Mouse (Mus musculus) MEL (cell line): Measurements from ENCODE around the gene Rpl24.

Source experiments
- CHD2 ChIP-seq: IDR thresholded peaks from 2 replicates; pipeline ENCODE4 v1.6.1; 2011; ENCODE audit warnings: low read length, improper control_type of control experiment
- CTCF ChIP-seq, 3 experiments: IDR thresholded peaks in 2 of 3; conservative IDR thresholded peaks in 1 of 3; 2 replicates each; pipeline ENCODE4 v1.5.1; 2011 to 2012; ENCODE audit warnings: low read length in 3 of 3, low read depth in 2 of 3, mild to moderate bottlenecking in 2 of 3, improper control_type of control experiment in 1 of 3, inconsistent platforms in 1 of 3, mixed read lengths in 1 of 3, moderate library complexity in 1 of 3; ENCODE audit not compliant: control insufficient read depth in 1 of 3, insufficient read depth in 1 of 3, poor library complexity in 1 of 3, severe bottlenecking in 1 of 3
- EP300 ChIP-seq, 2 experiments: IDR thresholded peaks; 2 replicates each; pipeline ENCODE4 v1.6.1; 2011; ENCODE audit warnings: improper control_type of control experiment in 2 of 2, low read length in 2 of 2, low read depth in 1 of 2, mild to moderate bottlenecking in 1 of 2
- ETS1 ChIP-seq: IDR thresholded peaks from 2 replicates; pipeline ENCODE4 v1.6.1; 2012; ENCODE audit warnings: low read depth, mild to moderate bottlenecking, inconsistent platforms, low read length, improper control_type of control experiment, moderate library complexity
- GATA1 ChIP-seq: IDR thresholded peaks from 2 replicates; pipeline ENCODE4 v1.6.1; 2011; ENCODE audit warnings: low read depth, low read length, improper control_type of control experiment
- HCFC1 ChIP-seq: IDR thresholded peaks from 2 replicates; pipeline ENCODE4 v1.6.1; 2012; ENCODE audit warnings: low read depth, mild to moderate bottlenecking, inconsistent platforms, low read length, improper control_type of control experiment, moderate library complexity
- MAZ ChIP-seq: IDR thresholded peaks from 2 replicates; pipeline ENCODE4 v1.6.1; 2012; ENCODE audit warnings: low read depth, mild to moderate bottlenecking, inconsistent platforms, low read length, improper control_type of control experiment
- POLR2A ChIP-seq, 2 experiments: IDR thresholded peaks; 2 replicates each; pipeline ENCODE4 v1.6.1; 2011 to 2012; ENCODE audit warnings: low read length in 2 of 2, mild to moderate bottlenecking in 2 of 2, control low read depth in 1 of 2, improper control_type of control experiment in 1 of 2, low read depth in 1 of 2, moderate library complexity in 1 of 2; ENCODE audit not compliant: control insufficient read depth in 1 of 2, insufficient read depth in 1 of 2, poor library complexity in 1 of 2
- POLR2AphosphoS5 ChIP-seq: IDR thresholded peaks from 2 replicates; pipeline ENCODE4 v1.6.1; 2012; ENCODE audit warnings: low read depth, borderline replicate concordance, mild to moderate bottlenecking, inconsistent platforms, low read length, moderate library complexity, mixed read lengths
- TAL1 ChIP-seq: IDR thresholded peaks from 2 replicates; pipeline ENCODE4 v1.6.1; 2012; ENCODE audit warnings: mild to moderate bottlenecking, inconsistent platforms, low read length, moderate library complexity, mixed read lengths
- TBP ChIP-seq: IDR thresholded peaks from 2 replicates; pipeline ENCODE4 v1.8.0; 2011; ENCODE audit warnings: low read depth, low read length, improper control_type of control experiment
- ZC3H11A ChIP-seq: IDR thresholded peaks from 2 replicates; pipeline ENCODE4 v1.6.1; 2012; ENCODE audit warnings: low read depth, mild to moderate bottlenecking, inconsistent platforms, low read length, improper control_type of control experiment
- ZMIZ1 ChIP-seq: IDR thresholded peaks from 2 replicates; pipeline ENCODE4 v1.6.1; 2012; ENCODE audit warnings: low read depth, mild to moderate bottlenecking, inconsistent platforms, low read length, improper control_type of control experiment, moderate library complexity
- ZNF384 ChIP-seq: IDR thresholded peaks from 2 replicates; pipeline ENCODE4 v1.6.1; 2012; ENCODE audit warnings: low read depth, mild to moderate bottlenecking, inconsistent platforms, low read length, improper control_type of control experiment

- peak; percentile 58 to 73; a peak in 3 of 4 replicates for TF ChIP-seq POLR2A (IDR thresholded peaks at IDR 0.05; ENCODE audit: control insufficient read depth in 1 of 2, insufficient read depth in 1 of 2, low read depth in 1 of 2, low read length in 2 of 2, poor library complexity in 1 of 2)
- no peak for TF ChIP-seq GATA1
- no peak for TF ChIP-seq ETS1
- TF ChIP-seq CTCF (IDR thresholded peaks at IDR 0.05 in 2 of 3, conservative IDR thresholded peaks at IDR 0.05 in 1 of 3; ENCODE audit: control insufficient read depth in 1 of 3, insufficient read depth in 1 of 3, low read depth in 2 of 3, low read length in 3 of 3, poor library complexity in 1 of 3, severe bottlenecking in 1 of 3): no peak; a peak in 1 of 6 replicates
- peak; percentile 61 for TF ChIP-seq TBP
- TF ChIP-seq CHD2: no peak
- no peak for TF ChIP-seq ZC3H11A
- TF ChIP-seq TAL1: peak; percentile 61
- TF ChIP-seq ZNF384: no peak
- peak; percentile 93 for TF ChIP-seq HCFC1
- TF ChIP-seq EP300 (IDR thresholded peaks at IDR 0.05; ENCODE audit: low read depth in 1 of 2, low read length in 2 of 2): no peak
- TF ChIP-seq POLR2AphosphoS5: no peak
- no peak; the same call in 1 of the 2 replicates for TF ChIP-seq MAZ
- TF ChIP-seq ZMIZ1: peak; percentile 69; the same call in 1 of the 2 replicates
These were observed 31.5 kb upstream of the Rpl24 start, which contains the start of gene Cep97 for GRCm38 (mm10) chr16:55934453-55935037.
